Mouse (Mus musculus): ENCODE data around the gene Jsrp1. TPM values are rescaled to one million over a fixed set of nuclear protein-coding genes. Genes with fewer than 3 reads are reported as not detected.
A peak's percentile ranks its signal among the peaks of the same experiment; 100 is the strongest.

Gene Jsrp1
- total RNA-seq, 2 experiments from 2014 or later, result not detected

DNA sequence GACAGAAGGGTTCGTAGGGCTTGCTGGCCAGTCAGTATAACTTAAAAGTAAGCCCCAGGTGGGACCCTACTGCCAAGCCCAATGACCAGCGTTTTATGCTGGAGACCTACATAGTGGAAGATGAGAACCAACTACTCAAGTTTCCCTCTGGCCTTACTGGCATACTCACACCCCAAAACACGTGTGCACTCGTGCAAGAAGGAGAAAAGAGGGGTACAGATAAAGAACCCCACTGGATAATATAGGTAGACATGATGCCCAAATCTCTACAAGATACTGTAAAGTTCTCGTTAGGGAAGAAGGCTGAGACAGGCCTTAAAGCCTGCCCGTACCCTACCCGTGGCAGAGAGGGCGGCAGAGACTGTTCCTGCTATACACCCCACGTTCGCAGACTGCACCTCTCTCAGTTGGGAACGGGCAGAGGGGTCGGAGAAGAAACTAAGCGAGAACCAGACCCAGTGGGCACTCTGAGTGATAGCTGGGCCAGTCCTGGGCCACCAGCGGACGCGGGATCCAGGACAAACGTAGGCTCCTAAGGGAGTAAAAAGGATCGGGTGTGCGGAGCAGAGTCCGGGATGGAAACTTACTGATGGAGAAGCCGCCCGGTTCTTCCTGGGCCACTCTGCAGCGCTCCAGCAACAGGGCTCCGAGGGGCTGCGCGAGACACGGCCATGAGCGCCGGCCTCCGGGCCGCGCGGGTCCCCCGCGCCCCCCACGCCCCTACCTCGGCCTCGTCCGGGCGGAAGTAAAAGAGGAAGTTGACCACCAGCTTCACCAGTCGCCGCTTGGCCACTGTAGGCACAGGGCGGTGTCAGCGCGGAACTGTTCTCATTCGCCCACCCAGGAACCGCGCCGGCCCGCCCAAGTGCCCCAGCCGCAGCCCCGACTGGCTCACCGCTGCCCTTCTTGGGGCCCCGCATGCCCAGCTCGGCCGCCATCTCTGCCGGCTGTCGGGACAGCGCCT, 15.8 kb downstream of the Jsrp1 start:
- no peak for ATAC-seq (replicated peaks; ENCODE audit: low FRiP score, low TSS enrichment, poor library complexity, severe bottlenecking)

DNA sequence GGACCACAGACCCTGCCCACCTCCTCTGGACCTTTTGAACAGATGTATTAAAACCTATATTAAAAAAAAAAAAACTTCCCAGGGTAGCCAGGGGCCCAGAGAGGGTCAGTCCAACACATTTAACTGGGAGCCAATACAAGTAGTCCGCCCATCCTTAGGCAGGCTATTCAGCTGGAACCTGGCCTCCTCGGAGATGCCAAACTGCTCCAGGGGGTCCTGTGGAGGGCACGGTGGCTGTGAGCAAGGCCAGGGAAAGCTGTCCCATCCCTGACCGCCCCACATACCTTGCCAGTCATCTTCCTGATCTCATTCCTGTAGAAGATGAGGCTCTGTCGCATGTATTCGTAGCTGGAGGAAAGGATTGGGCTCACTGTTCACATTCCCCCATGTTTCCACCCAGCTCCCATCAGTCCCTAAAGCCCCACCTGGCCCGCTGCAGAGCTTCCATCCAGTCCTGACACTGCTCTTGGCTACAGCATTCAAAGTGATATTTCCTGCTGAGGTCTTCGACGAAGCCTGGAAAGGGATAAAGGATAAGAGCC, 16.9 kb downstream of the Jsrp1 start:
- ATAC-seq (replicated peaks; ENCODE audit: low FRiP score, low TSS enrichment, poor library complexity, severe bottlenecking), result no peak

DNA sequence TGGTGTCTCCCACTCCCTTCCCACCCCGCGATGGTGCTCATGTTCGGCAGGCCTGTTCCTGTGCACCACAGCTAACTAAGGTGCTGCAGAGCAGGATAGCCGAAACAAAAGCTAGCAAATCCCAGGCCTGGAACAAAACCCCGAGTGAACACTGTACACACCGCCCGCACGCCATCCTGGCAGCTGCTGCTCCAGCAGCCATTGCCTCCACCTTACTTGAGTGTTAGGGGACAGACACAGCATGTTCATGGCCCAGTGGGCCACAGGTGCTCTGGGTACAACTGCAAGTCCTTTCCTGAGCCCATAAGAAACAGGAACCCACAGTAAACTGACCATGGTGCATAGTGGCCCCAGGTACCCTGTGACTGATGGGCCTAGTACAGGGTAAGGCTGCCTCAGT, 18.5 kb downstream of the Jsrp1 start:
- no peak for ATAC-seq (replicated peaks; ENCODE audit: low FRiP score, low TSS enrichment, poor library complexity, severe bottlenecking)

DNA sequence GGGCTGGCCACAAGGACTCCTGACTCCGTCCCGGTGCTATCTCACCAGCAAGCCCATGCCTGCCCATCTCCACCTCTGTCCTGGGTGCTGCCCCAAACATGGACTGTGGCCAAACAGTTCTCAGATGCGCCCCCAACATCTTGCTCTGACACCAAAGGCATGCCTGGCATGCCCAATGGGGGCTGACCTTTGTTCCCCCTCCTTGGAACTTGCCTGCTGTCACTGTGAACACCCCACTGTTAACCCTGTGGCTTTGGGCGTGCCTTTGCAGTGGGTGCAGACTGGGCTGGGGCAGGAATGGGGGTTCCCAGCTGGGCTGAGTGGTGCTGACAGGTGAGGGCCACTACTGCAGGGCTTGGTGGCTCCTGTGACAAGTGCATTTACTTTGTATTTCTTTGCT, 19.5 kb downstream of the Jsrp1 start:
- ATAC-seq (replicated peaks; ENCODE audit: low FRiP score, low TSS enrichment, poor library complexity, severe bottlenecking), result no peak

DNA sequence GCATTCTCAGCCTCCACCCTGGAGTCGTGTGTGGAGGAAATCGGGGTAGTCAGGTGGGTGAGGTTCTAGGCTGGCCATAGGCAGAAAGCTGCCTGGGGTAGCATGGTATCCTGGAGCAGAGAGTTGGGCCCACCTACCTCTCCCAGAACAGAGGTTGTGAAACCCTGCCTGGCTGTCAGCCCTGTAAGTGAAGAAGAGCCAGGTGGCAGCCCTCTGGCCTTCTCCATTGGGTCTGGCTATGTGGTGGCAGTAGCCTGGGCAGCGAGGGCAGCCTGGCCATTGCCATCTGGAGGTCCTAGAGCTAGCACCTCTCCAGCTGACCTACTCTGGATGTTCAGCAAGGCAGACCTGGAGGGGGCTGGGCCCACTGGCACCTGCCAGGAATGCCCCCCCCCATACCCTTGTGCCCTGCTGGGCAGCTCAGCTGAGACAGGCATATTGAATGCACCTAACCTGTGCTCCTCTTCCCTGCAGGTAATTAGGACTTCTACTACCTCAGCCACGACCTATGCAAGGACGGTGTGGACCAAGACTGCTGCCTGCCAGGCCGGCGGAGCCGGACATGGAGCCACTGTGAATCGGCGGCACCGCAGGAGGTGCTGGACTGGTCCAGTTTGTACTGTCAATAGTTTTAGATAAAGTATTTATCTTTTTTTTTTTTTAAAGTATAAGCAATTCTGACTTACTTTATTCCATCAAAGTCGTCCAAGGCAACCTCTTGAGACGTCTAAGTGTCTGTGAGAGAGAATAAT, 20.1 kb downstream of the Jsrp1 start:
- ATAC-seq (replicated peaks; ENCODE audit: low FRiP score, low TSS enrichment, poor library complexity, severe bottlenecking), result no peak

DNA sequence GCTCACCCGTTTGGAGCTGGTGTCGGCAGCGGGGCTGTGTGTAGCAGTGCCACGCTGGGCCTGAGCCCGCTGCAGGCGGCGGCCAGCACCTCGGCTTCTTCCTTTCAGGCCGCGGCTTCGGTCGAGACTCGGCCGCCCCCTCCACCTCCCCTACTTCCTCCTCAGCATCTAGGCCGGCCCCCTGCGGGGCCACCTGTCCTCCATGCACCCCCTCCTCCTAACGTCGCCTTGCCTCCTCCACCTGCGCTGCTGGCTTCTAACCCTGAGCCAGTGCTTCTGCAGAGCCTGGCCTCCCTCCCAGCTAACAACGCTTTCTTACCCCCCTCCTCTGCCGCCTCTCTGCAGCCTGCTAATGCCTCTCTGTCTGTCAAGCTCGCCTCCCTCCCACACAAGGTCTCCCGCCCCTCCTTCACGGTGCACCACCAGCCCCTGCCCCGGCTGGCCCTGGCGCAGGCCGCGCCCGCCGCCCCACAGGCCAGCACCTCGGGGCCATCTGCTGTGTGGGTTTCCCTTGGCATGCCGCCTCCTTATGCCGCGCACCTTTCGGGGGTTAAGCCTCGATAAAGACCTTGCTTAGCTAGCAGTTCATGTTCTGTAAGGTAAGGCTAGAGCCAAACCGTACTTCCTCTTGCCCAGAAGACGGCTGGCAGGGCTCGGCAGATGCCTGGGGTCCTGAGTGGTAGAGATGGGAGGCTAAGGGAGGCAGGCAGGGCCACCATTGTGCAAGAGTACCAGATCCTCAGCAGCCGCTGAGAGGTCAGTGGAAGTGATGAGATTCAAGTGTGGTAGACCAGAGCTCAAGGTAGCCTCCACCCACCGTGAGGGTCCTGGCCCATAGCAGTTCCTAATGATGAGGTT, 20.9 kb downstream of the Jsrp1 start:
- ATAC-seq (replicated peaks; ENCODE audit: low FRiP score, low TSS enrichment, poor library complexity, severe bottlenecking), result no peak

DNA sequence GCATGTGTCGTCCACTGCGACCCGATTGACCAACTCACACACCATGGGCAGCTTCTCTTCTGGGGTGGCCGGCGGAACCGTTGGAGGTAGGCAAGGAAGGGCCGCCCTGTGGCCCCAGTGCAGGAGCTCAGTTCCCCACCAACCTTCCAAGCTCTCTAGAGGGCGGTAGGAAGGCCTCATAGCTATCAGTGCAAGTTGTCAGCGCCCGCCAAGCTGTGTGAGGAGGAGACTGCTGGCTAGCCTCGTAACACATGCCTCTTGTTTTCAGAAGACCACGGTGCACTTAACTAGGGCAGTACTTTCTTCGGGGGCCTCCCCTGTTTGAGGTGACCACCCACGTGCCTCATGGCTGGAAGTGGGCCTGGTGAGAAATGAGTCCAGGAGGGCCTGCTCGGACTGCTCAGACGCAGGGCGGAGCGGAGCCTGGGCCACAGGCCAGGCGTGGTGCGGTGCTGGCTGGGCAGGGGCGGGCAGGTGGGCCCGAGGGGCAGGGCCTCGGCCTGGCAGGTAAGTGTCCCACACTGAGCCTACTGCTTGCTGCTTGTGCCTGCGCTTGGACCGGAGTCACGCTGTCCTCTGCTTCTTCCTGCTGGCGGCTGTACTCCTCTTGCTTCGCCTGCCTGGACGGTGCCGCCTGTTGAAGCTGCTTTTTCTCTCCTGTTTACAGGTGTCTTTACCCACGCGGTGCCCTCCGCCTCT, 21.7 kb downstream of the Jsrp1 start:
- ATAC-seq (replicated peaks; ENCODE audit: low FRiP score, low TSS enrichment, poor library complexity, severe bottlenecking), result no peak

DNA sequence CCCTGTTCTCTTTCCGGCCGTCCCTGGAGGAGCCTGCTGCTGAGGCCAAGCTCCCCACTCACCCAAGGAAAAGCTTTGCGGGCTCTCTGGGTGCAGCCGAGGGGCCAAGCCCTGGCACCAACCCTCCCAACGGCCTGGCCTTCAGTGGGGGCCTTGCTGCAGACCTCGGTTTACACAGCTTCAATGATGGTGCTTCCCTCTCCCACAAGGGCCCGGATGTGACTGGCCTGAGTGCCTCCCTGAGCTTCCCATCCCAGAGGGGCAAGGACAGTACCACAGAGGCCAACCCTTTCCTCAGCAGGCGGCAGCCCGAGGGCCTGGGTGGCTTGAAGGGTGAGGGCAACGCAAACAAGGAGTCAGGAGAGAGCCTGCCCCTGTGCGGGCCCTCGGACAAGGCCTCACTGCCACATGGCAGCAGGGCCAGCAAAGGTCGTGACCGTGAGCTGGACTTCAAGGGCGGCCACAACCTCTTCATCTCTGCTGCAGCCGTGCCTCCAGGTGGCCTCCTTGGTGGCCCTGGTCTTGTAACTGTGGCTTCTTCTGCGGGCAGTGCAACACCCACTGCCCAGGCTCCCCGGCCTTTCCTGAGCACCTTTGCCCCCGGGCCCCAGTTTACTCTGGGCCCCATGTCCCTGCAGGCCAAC, 22.4 kb downstream of the Jsrp1 start:
- no peak for ATAC-seq (replicated peaks; ENCODE audit: low FRiP score, low TSS enrichment, poor library complexity, severe bottlenecking)

DNA sequence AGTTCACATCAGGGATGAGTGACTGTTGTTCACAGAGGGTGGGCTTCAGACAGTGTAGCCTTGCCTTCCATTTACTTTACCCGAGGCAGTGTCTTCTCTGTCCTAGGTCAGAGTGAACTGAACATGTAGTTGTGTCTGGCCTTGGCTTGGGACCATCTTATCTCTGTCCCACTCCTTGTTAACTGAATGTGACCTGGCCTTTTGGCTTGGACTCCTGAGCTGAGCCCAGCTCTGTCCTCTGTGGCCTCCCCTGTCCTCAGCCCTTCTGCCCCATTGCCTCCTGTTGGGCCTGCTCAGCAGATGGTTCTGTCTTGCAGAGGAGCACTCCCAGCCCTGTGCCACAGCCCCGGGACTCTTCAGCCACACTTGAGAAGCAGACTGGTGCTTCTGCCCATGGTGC, 25.8 kb downstream of the Jsrp1 start:
- ATAC-seq (replicated peaks; ENCODE audit: low FRiP score, low TSS enrichment, poor library complexity, severe bottlenecking), result no peak

DNA sequence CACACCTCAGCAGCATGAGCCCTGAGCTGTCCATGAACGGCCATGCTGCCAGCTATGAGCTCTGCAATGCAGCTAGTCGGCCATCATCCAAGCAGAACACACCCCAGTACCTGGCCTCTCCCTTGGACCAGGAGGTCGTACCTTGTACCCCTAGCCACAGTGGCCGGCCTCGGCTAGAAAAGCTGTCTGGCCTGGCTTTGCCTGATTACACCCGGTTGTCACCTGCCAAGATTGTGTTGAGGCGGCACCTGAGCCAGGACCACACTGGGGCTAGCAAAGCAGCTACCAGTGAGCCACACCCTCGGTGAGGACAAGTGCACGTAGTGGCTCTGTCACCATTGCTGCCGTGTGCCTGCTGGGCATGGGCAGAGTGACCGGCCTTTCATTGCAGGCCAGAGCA, 27.3 kb downstream of the Jsrp1 start:
- ATAC-seq (replicated peaks; ENCODE audit: low FRiP score, low TSS enrichment, poor library complexity, severe bottlenecking), result no peak

DNA sequence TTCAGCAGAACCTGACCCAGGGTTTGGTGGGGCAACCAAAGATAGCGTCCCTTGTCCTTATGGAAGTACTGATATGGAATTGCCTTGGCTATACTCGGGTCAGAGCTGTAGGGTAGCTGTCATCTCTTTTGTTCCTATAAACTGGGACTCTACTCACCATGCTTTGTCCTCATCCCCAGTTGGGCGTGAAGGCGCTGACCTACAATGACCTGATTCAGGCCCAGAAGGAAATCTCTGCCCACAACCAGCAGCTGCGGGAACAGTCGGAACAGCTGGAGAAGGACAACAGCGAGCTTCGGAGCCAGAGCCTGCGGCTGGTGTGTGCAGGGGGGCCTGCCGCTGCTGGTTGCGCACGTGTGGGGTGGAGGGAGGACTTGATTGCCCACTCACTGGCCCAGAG, 28.4 kb downstream of the Jsrp1 start:
- ATAC-seq (replicated peaks; ENCODE audit: low FRiP score, low TSS enrichment, poor library complexity, severe bottlenecking), result no peak

DNA sequence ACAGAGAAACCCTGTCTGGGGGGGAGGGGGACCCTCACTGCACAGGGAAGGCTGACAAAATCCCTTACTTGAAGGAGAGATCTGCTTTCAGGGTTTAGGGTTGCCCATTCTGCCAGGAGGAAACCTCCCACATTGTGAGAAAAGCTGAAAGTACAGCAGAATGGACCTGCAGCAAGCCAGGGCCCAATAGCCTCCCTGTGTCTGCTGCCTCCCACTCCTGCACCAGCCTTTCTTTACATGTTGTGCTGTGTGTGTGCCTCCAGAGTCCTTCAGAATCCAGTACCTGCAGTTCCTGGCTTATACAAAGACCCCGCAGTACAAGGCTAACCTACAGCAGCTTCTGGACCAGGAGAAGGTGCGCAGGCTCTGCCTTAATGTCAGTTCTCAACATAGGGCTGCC, 29.0 kb downstream of the Jsrp1 start:
- no peak for ATAC-seq (replicated peaks; ENCODE audit: low FRiP score, low TSS enrichment, poor library complexity, severe bottlenecking)

DNA sequence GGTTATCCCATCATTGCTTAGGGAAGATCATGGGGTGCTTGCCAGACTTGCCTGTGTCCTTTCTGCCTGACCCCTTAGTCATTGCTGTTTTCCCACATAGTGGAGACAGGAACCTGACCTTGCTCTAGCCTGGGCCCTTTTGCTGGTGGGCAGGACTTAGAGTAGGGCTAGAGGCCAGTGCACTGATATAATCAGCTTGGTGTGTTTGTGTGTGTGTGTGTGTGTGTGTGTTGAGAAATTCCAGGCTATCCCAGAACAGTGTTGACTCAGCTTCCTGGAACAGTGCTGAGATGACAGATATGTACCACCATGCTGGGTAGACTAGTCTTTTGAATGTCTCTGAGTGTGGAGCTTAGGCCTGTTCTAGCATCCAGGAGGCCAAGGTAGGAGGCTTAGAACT, 33.7 kb downstream of the Jsrp1 start:
- ATAC-seq (replicated peaks; ENCODE audit: low FRiP score, low TSS enrichment, poor library complexity, severe bottlenecking), result no peak

DNA sequence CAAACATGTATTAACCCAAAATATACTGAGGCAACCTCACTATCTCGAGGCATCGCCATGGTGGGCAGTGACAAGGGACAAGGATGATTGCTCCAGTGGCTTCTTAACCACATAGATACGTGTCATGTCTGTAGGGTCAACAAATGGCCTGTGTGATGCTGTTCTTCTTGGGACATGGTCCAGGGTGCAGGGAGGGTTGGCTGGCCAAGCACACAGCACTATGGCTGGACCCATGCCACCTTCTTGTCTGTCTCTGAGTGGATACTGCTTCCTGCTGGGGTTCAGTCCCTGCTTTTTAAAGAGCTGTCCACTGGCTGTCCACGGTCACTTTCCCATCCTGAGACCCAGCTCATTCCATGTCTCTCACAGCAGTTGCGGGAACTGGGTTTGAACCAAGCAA, 36.2 kb downstream of the Jsrp1 start:
- no peak for ATAC-seq (replicated peaks; ENCODE audit: low FRiP score, low TSS enrichment, poor library complexity, severe bottlenecking)

DNA sequence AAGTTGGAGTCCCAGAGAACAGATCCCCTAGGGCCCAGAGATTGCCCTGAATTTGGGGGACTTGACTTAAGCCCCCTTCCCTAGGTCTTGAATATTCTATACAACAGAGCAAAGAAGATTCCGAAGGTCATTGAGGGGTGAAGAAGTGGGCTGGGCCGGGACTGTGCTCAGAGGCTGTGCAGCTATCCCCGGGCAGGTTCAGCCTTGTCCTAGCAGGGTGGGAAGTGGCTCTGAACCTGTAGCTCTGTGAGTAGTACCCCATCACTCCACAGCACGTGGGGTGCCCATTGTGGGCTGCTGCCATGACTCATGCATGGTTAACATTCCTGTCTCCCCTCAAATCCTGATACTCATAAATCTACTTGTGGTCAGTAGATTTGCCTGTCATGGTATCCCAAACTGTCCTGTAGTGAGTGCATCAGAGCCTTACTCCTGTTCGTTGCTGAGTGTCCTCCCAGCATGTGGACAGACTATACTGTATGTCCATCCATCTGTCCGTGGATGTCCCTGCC, 36.9 kb downstream of the Jsrp1 start:
- no peak for ATAC-seq (replicated peaks; ENCODE audit: low FRiP score, low TSS enrichment, poor library complexity, severe bottlenecking)

DNA sequence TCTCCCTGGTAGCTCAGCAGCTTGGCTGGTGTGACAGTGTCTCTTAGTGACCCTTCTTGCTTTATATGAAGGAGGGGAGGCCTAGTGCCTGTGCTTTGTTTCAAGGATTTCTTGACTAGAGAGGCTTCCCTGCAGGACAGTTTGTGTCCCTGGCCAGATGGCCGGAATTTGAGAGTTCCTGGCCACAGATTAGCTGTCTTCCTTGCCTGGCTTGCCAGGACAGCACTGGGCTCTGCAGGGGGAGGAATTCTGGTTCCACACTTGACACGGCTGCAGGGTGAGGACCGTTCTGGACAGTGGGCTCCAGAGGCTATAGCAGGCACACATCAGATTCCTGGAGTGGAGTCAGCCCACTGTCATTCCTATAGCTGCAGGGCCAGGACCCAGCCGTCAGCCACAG, 37.6 kb downstream of the Jsrp1 start:
- ATAC-seq (replicated peaks; ENCODE audit: low FRiP score, low TSS enrichment, poor library complexity, severe bottlenecking), result no peak

DNA sequence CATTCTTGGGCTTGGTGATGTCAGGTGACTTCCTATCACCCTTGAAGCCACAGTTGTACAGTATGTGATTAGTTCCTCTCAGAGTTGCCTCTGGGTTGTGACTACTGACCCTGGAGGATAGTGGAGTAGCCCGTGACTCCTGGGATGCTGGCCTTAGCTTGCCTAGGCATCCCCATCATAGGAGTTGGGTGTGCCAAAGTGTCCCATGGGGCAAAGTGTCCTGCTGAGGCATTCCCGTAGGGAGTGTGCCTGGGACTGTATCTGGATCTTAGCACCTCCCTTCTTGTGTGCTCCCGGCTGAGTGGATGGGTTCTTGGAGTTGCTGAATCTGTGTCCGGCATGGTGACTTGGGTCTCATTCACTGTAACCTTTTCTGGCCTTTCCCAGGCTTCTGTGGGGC, 38.3 kb downstream of the Jsrp1 start:
- peak; percentile 19 for ATAC-seq (replicated peaks; ENCODE audit: low FRiP score, low TSS enrichment, poor library complexity, severe bottlenecking)

DNA sequence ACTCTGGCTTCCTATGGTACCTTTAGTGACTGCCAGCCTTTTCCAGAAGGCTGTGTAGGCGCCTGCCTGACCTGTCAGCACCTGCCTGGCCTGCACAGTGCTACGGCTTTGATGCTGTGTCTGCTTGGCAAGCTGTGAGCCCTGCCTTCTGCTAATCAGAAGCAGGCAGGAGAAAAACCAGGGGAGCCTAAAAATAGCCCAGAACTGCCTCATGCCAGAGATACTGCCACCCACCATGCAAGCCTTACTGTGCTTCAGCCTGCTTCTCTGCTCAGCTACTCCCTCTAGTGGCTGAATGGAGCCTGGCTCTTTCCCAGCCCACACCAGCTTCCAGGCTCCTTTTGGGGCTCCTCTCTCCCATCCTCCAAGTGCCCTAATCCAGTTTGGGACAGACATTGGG, 38.7 kb downstream of the Jsrp1 start:
- ATAC-seq (replicated peaks; ENCODE audit: low FRiP score, low TSS enrichment, poor library complexity, severe bottlenecking), result peak; percentile 97
